Mouse (Mus musculus) erythroid progenitor cell, adult 5-6 weeks (primary cell): ENCODE data around the gene Nr3c2. TPM values are rescaled to one million over a fixed set of nuclear protein-coding genes. Genes with fewer than 3 reads are reported as not detected.

Experiments used
- ATAC-seq: replicated peaks from 2 replicates; pipeline ENCODE4 v1.8.0; 2016; ENCODE audit warnings: moderate number of reproducible peaks, mild to moderate bottlenecking, moderate TSS enrichment, inconsistent platforms; ENCODE audit not compliant: poor library complexity, low FRiP score, severe bottlenecking
- total RNA-seq, 2 experiments: library from RNA; stranded (forward) in 1 of 2; stranded (reverse) in 1 of 2; fragments of 150-400 nt in 1 of 2; fragments of 186-747, 209-891 nt in 1 of 2; gene quantifications; 2 replicates each; pipeline versions ENCODE4 v1.2.3 to v1.2.4; 2015 to 2017; ENCODE audit warnings: low replicate concordance in 2 of 2

The Nr3c2 gene
- total RNA-seq, 2 experiments from 2014 or later, result not detected

DNA sequence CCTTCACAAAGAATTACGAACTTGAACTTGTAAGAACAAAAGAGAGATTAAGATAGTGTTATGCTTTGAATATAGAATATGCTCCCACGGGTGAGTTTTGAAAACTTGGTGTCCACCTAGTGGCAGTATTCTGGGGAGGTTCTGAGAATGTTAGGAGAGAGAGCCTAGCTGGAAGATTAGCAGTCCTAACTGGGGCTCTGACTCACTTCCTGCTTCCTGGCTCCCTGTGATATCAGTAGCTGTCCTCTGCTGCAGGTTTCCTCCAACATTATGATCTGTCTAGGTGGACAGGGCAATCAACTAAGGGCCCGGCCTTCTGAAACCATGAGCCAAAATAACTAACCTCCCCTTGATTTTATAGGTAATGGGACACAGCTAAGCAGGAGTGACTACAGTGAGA lies 385.2 kb downstream of the Nr3c2 start:
- ATAC-seq, result no peak

- no peak for ATAC-seq
Observed at GRCm38 (mm10) chr8:77288065-77288464, 388.8 kb downstream of the Nr3c2 start.

DNA sequence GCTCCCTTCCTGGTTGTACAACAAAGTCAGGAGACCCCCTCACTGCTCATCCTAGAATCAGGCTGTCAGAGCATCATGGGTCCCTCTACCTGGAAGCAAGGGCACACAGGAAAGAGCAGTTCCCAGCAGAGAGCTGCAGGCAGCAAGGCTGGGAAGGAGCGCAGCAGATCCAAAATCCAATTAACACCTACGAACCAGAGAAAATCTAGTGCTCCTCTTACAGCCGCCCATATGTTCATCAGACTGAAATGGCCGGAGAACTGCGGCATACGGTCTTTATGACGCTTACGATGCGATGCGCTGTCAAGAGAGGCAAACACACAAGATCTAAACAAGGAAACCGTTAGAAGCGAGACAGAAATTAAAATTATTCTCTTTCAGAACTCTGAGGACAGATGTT lies 389.2 kb downstream of the Nr3c2 start:
- ATAC-seq, result no peak

GRCm38 (mm10) chr8:77292120-77292519 lies 392.9 kb downstream of the Nr3c2 start:
- ATAC-seq, result no peak

- no peak for ATAC-seq
Observed at GRCm38 (mm10) chr8:77292649-77293048, 393.4 kb downstream of the Nr3c2 start.

GRCm38 (mm10) chr8:77294599-77294998 lies 395.4 kb downstream of the Nr3c2 start:
- no peak for ATAC-seq
